Mouse (Mus musculus): ENCODE data around the gene Icam4. TPM values are rescaled to one million over a fixed set of nuclear protein-coding genes. Genes with fewer than 3 reads are reported as not detected.

Gene Icam4
- polyA plus RNA-seq, 1 experiment: 1.8 TPM

GRCm38 (mm10) chr9:21031251-21031895, 2.2 kb downstream of the Icam4 start:
- peak overlapping the region; percentile 72 for H3K4me3 ChIP-seq (replicated peaks; ENCODE audit: extremely low read depth, low read depth, low read length)
- H3K4me1 ChIP-seq (ENCODE audit: control insufficient read depth, insufficient read depth, low read length): peaks cover 14% of the 10 kb centered on the region
- peak; percentile 65 for DNase-seq
- WGBS: under 1% methylated on average over 36 of the region's 36 CpGs
- TF ChIP-seq POLR2A (IDR thresholded peaks at IDR 0.05; ENCODE audit: borderline replicate concordance, extremely low read depth, low read depth, low read length) (peak; percentile 47; the same call in 1 of the 2 replicates), CTCF (IDR thresholded peaks at IDR 0.05; ENCODE audit: insufficient read depth, low read length) (no peak)

DNA sequence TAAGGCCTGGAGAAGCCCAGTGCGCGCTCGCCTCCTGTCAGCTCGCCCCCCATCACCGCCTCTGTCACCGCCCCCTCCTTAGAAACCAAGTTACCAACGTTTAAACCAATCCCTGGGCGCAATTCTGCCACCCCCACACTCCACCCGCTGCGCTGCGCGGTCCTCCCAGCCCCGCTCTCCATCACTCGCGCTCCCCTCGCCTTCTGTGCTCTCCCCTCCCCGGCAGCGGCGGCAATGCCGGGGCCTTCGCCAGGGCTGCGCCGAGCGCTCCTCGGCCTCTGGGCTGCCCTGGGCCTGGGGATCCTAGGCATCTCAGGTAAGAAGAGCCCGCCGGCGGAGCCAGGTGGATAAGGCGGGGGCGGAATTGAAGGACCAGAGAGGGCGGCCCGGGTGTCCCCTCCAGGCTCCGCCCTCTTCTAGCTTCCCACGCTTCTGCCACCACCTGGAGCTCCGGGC, 2.8 kb downstream of the Icam4 start, which contains the start of gene Icam5:
Gene Icam5 (plus strand): TSS at position 178 of the 456 bp plus-strand sequence.
- no peak for DNase-seq
- WGBS: under 1% methylated on average over 35 of the region's 35 CpGs
- H3K4me1 ChIP-seq (ENCODE audit: control insufficient read depth, insufficient read depth, low read length): peaks cover 14% of the 10 kb centered on the region
- peak within 1 kb of the TSS; percentile 72 for H3K4me3 ChIP-seq (replicated peaks; ENCODE audit: extremely low read depth, low read depth, low read length)
- no peak for TF ChIP-seq CTCF (IDR thresholded peaks at IDR 0.05; ENCODE audit: insufficient read depth, low read length)
- no peak for TF ChIP-seq POLR2A (IDR thresholded peaks at IDR 0.05; ENCODE audit: borderline replicate concordance, extremely low read depth, low read depth, low read length)

DNA sequence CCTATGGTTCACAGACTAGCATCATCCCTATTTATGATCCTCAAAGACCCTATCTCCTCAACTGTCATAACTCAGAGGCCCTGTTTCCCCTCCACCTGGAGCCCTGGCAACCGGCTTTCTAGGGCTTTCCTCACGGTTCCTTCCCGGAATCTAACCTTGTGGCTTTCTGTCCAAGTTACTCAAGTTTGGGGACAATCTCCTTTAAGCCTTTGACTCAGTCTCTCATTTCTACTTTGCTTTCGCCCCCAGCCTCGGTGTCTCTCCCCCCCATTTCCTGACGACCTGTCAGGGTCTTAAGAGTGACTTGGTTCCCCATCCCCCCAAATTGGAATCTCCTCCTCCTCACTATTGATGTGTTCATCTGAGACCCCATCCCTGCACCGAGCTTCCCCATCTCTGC, 3.3 kb downstream of the Icam4 start:
- Histone ChIP-seq H3K4me1 (ENCODE audit: control insufficient read depth, insufficient read depth, low read length) (peaks cover 14% of the 10 kb centered on the region), H3K4me3 (replicated peaks; ENCODE audit: extremely low read depth, low read depth, low read length) (no peak overlapping the region)
- TF ChIP-seq CTCF (IDR thresholded peaks at IDR 0.05; ENCODE audit: insufficient read depth, low read length) (no peak), POLR2A (IDR thresholded peaks at IDR 0.05; ENCODE audit: borderline replicate concordance, extremely low read depth, low read depth, low read length) (no peak)
- WGBS: 4% methylated on average over 7 of the region's 7 CpGs
- no peak for DNase-seq

- TF ChIP-seq POLR2A (IDR thresholded peaks at IDR 0.05; ENCODE audit: borderline replicate concordance, extremely low read depth, low read depth, low read length) (0 out of 2 replicates have a peak, but pooled peaks have one; percentile 9), CTCF (IDR thresholded peaks at IDR 0.05; ENCODE audit: insufficient read depth, low read length) (no peak)
- peaks cover 14% of the 10 kb centered on the region for H3K4me1 ChIP-seq (ENCODE audit: control insufficient read depth, insufficient read depth, low read length)
- peak overlapping the region; percentile 64 for H3K4me3 ChIP-seq (replicated peaks; ENCODE audit: extremely low read depth, low read depth, low read length)
- under 1% methylated on average over 34 of the region's 34 CpGs for WGBS
- peak; percentile 90 for DNase-seq
Observed at GRCm38 (mm10) chr9:21033136-21033535, 4.0 kb downstream of the Icam4 start.

DNA sequence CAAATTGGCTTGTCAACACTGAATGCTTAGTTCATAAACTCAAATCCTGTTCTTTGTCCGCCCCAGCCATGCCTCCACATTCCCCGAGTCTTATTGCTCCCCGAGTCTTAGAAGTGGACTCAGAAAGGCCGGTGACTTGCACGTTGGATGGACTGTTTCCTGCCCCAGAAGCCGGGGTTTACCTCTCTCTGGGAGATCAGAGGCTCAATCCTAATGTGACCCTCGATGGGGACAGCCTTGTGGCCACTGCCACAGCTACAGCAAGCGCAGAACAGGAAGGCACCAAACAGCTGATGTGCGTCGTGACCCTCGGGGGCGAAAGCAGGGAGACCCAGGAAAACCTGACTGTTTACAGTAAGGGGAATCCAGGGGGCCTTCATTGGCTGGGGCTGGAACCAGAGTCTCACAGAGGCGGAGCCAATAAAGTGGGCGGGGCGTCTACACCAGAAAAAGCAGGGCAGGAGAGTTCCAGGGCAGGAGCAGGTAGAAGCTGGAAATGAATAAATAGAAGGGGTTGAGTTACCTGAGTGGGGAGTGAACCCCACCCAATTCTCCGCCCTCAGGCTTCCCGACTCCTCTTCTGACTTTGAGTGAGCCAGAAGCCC, 5.4 kb downstream of the Icam4 start:
- TF ChIP-seq POLR2A (IDR thresholded peaks at IDR 0.05; ENCODE audit: borderline replicate concordance, extremely low read depth, low read depth, low read length): no peak
- TF ChIP-seq CTCF (IDR thresholded peaks at IDR 0.05; ENCODE audit: insufficient read depth, low read length): no peak

DNA sequence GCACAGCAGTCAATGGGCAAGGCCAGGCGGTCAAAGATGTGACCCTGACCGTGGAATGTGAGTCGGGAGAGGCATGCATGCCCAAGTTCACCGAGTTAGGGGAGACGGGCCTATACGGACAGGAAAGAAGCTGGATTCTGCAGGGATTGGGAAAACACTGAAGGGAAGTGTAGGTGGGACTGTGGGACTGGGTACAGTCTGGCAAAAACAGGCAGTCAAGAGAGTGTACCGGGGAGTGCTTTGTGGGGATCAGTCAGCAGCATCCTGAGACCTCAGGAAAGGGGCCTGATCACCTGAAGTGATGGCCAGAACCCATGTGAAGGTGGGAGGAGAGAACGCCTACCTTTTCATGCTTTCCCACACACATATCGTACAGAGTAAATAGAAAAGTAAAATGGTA, 6.4 kb downstream of the Icam4 start:
- Histone ChIP-seq H3K4me3 (replicated peaks; ENCODE audit: extremely low read depth, low read depth, low read length) (no peak overlapping the region), H3K4me1 (ENCODE audit: control insufficient read depth, insufficient read depth, low read length) (peaks cover 6% of the 10 kb centered on the region; the same call in 1 of the 2 replicates)
- WGBS: 47% methylated on average over 9 of the region's 9 CpGs
- DNase-seq: no peak
- TF ChIP-seq POLR2A (IDR thresholded peaks at IDR 0.05; ENCODE audit: borderline replicate concordance, extremely low read depth, low read depth, low read length): no peak
- TF ChIP-seq CTCF (IDR thresholded peaks at IDR 0.05; ENCODE audit: insufficient read depth, low read length): no peak

More for the DNA sequence above, 5.4 kb downstream of the Icam4 start:
- 10% methylated on average over 17 of the region's 17 CpGs for WGBS
- DNase-seq: peak; percentile 11
- Histone ChIP-seq H3K4me3 (replicated peaks; ENCODE audit: extremely low read depth, low read depth, low read length) (no peak overlapping the region), H3K4me1 (ENCODE audit: control insufficient read depth, insufficient read depth, low read length) (peaks cover 13% of the 10 kb centered on the region)

- peaks cover 6% of the 10 kb centered on the region; the same call in 1 of the 2 replicates for H3K4me1 ChIP-seq (ENCODE audit: control insufficient read depth, insufficient read depth, low read length)
- TF ChIP-seq CTCF (IDR thresholded peaks at IDR 0.05; ENCODE audit: insufficient read depth, low read length) (no peak), POLR2A (IDR thresholded peaks at IDR 0.05; ENCODE audit: borderline replicate concordance, extremely low read depth, low read depth, low read length) (no peak)
Observed at GRCm38 (mm10) chr9:21036161-21036560, 7.0 kb downstream of the Icam4 start.

GRCm38 (mm10) chr9:21036666-21037065, 7.5 kb downstream of the Icam4 start:
- Histone ChIP-seq H3K4me1 (ENCODE audit: control insufficient read depth, insufficient read depth, low read length) (peaks cover 6% of the 10 kb centered on the region; the same call in 1 of the 2 replicates), H3K4me3 (replicated peaks; ENCODE audit: extremely low read depth, low read depth, low read length) (no peak overlapping the region)
- 7% methylated on average over 22 of the region's 22 CpGs for WGBS
- TF ChIP-seq CTCF (IDR thresholded peaks at IDR 0.05; ENCODE audit: insufficient read depth, low read length) (no peak), POLR2A (IDR thresholded peaks at IDR 0.05; ENCODE audit: borderline replicate concordance, extremely low read depth, low read depth, low read length) (no peak)
- DNase-seq: no peak

More at GRCm38 (mm10) chr9:21036161-21036560, 7.0 kb downstream of the Icam4 start:
- WGBS: 19% methylated on average over 20 of the region's 20 CpGs
- DNase-seq: no peak
- H3K4me3 ChIP-seq (replicated peaks; ENCODE audit: extremely low read depth, low read depth, low read length): no peak overlapping the region

- Histone ChIP-seq H3K4me1 (ENCODE audit: control insufficient read depth, insufficient read depth, low read length) (peaks cover 5% of the 10 kb centered on the region; the same call in 1 of the 2 replicates), H3K4me3 (replicated peaks; ENCODE audit: extremely low read depth, low read depth, low read length) (no peak overlapping the region)
- DNase-seq: no peak
- TF ChIP-seq POLR2A (IDR thresholded peaks at IDR 0.05; ENCODE audit: borderline replicate concordance, extremely low read depth, low read depth, low read length): no peak
- no peak for TF ChIP-seq CTCF (IDR thresholded peaks at IDR 0.05; ENCODE audit: insufficient read depth, low read length)
- WGBS: 3% methylated on average over 31 of the region's 31 CpGs
Observed at GRCm38 (mm10) chr9:21037481-21037891, 8.3 kb downstream of the Icam4 start.
